Mouse (Mus musculus) thymus, adult 2 months (tissue): ENCODE data around the gene Chdh. TPM values are rescaled to one million over a fixed set of nuclear protein-coding genes. Genes with fewer than 3 reads are reported as not detected.
A peak's percentile ranks its signal among the peaks of the same experiment; 100 is the strongest.

Source experiments
- DNase-seq: peaks from one replicate; pipeline ENCODE4 v3.0.0; 2021
- H3K27ac ChIP-seq: fragments of 200-500 bp; 2 replicates; pipeline ENCODE4 v1.5.1; 2012; ENCODE audit warnings: low read length, control low read depth; ENCODE audit not compliant: control insufficient read depth, insufficient read depth
- H3K27me3 ChIP-seq: fragments of 200-500 bp; 2 replicates; pipeline ENCODE4 v1.6.1; 2012; ENCODE audit warnings: mild to moderate bottlenecking, low read length, moderate library complexity, mixed read lengths; ENCODE audit not compliant: control insufficient read depth, insufficient read depth
- H3K36me3 ChIP-seq: fragments of 200-500 bp; 2 replicates; pipeline ENCODE4 v1.6.1; 2012; ENCODE audit warnings: mild to moderate bottlenecking, low read length, moderate library complexity; ENCODE audit not compliant: control insufficient read depth, insufficient read depth
- H3K4me1 ChIP-seq: fragments of 200-500 bp; replicated peaks from 2 replicates; pipeline ENCODE4 v1.6.1; 2012; ENCODE audit warnings: low read length; ENCODE audit not compliant: control insufficient read depth, insufficient read depth
- H3K4me3 ChIP-seq: fragments of 200-500 bp; 2 replicates; pipeline ENCODE4 v1.5.1; 2012; ENCODE audit warnings: mild to moderate bottlenecking, low read length, control low read depth, moderate library complexity; ENCODE audit not compliant: control insufficient read depth, insufficient read depth
- CTCF ChIP-seq: fragments of 200-500 bp; IDR thresholded peaks from 2 replicates; pipeline ENCODE4 v1.5.1; 2012; ENCODE audit warnings: mild to moderate bottlenecking, control low read depth, low read length, moderate library complexity, borderline replicate concordance; ENCODE audit not compliant: control insufficient read depth, poor library complexity, insufficient read depth; ENCODE audit errors: extremely low read depth
- POLR2A ChIP-seq: fragments of 200-500 bp; IDR thresholded peaks from 2 replicates; pipeline ENCODE4 v1.6.1; 2012; ENCODE audit warnings: mild to moderate bottlenecking, low read length, control low read depth, moderate library complexity; ENCODE audit not compliant: control insufficient read depth, poor library complexity, insufficient read depth; ENCODE audit errors: extremely low read depth
- WGBS: fragments of 180-500 bp; shearing (Covaris S2); methylation state at CpG from one replicate; pipeline ENCODE4 v1.1.7; 2018; 5-methylcytosine and 5-hydroxymethylcytosine counted together
- polyA plus RNA-seq: library from polyadenylated mRNA; depleted of rRNA; stranded (reverse); fragments of >200 nt; gene quantifications from 2 replicates; pipeline ENCODE4 v1.2.3, GENCODE M21; 2012

The Chdh gene
- polyA plus RNA-seq, 1 experiment = 51.3 TPM

DNA sequence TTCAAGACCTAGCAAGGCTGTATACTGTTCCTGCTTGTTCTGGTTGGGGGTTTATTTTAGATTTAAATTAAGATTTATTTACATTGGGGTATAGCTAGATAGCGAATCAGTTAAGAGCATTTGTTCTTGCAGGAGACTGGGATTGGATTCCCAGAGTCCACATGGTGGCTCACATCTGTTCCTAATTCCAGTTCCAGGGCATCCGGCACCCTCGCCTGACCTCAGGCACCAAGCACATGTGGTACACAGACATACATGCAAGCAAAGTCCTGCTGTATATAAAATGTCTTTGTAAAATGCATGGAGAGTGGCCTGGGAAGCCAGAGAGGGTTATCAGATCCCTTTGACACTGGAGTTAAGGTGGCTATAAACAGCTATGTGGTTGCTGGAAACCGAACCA, 13.8 kb upstream of the Chdh start:
- Histone ChIP-seq H3K4me1 (peaks cover 20% of the 10 kb centered on the region; the same call in 1 of the 2 replicates), H3K36me3 (peaks cover 67% of the 10 kb centered on the region), H3K4me3 (no peak overlapping the region), H3K27ac (no peak overlapping the region), H3K27me3 (no peaks in the 10 kb centered on the region)
- TF ChIP-seq CTCF (no peak), POLR2A (no peak)
- WGBS = 96% methylated on average over 4 of the region's 4 CpGs
- no peak for DNase-seq

- no peaks in the 10 kb centered on the region for H3K27me3 ChIP-seq
- DNase-seq = no peak
- TF ChIP-seq POLR2A (no peak), CTCF (no peak)
- no peak overlapping the region for H3K27ac ChIP-seq
- no peak overlapping the region for H3K4me3 ChIP-seq
- peaks cover 55% of the 10 kb centered on the region for H3K36me3 ChIP-seq
- H3K4me1 ChIP-seq = peaks cover 20% of the 10 kb centered on the region; the same call in 1 of the 2 replicates
- 97% methylated on average over 11 of the region's 11 CpGs for WGBS
Observed at GRCm38 (mm10) chr14:29996000-29996751, 12.6 kb upstream of the Chdh start.

GRCm38 (mm10) chr14:29997345-29997744, 11.5 kb upstream of the Chdh start:
- Histone ChIP-seq H3K36me3 (peaks cover 46% of the 10 kb centered on the region), H3K27me3 (no peaks in the 10 kb centered on the region), H3K4me1 (peaks cover 20% of the 10 kb centered on the region; the same call in 1 of the 2 replicates), H3K27ac (no peak overlapping the region), H3K4me3 (no peak overlapping the region)
- DNase-seq = no peak
- TF ChIP-seq CTCF (no peak), POLR2A (no peak)

DNA sequence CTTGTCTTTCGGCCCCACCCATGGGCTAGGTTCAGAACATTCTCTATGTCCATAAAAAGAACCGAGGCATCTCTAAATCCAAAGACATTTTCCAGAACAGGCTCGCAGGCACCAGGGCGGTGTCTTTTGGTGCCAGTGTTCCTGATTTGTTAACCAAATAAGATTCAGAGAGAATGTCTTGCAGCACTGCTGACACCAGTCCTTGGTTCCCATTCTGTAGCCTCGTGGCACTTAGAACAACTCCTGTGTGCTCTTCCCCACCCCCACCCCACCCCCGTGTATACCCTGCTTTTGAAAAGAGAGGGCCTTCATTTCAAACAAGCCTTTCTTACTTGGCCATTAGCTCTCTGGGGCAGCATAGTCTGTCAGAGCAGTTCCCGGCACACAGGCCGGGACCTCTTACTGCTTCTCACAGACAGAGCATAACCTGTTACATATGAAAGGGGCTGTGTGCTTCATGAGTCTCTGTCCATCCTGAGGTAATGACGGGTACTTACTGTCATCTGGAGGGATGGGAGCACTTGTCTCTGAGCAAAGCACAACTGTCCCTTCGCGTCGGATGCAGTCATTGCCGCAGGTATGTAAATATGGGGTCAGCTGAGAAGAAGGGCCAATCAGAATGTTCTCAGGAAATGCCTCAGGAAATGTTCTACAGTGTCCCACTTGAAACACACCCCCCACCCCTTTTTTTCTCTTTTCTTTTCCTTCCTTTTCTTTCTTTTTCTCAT, 9.9 kb upstream of the Chdh start:
- H3K4me3 ChIP-seq = no peak overlapping the region
- WGBS = 90% methylated on average over 13 of the region's 13 CpGs
- H3K36me3 ChIP-seq = peaks cover 31% of the 10 kb centered on the region
- no peak for DNase-seq
- TF ChIP-seq CTCF (no peak), POLR2A (no peak)
- H3K4me1 ChIP-seq = peaks cover 20% of the 10 kb centered on the region; the same call in 1 of the 2 replicates
- no peak overlapping the region for H3K27ac ChIP-seq
- no peaks in the 10 kb centered on the region for H3K27me3 ChIP-seq

DNA sequence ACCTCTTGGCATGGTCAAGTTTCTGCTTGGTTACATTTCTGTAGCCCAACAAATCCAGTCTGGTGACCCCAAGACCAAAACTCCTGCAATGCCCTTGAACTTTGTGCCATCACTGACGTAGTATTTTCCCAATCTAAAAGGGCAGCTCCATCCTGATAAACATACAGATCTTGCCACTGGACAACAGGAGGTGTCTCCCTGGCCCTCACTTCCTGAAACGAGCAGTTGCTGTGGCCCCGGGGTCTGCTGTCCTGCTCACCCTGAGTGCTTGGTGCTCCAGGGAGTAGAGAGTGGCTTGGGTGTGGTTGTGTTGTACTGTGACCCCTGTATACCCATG, 9.4 kb upstream of the Chdh start:
- no peak for TF ChIP-seq POLR2A
- TF ChIP-seq CTCF = no peak
- Histone ChIP-seq H3K36me3 (peaks cover 25% of the 10 kb centered on the region), H3K27ac (no peak overlapping the region), H3K4me1 (peaks cover 20% of the 10 kb centered on the region; the same call in 1 of the 2 replicates), H3K27me3 (no peaks in the 10 kb centered on the region), H3K4me3 (no peak overlapping the region)
- DNase-seq = no peak
- 87% methylated on average over 3 of the region's 3 CpGs for WGBS

- no peak for TF ChIP-seq CTCF
- TF ChIP-seq POLR2A = peak; percentile 34; the same call in 1 of the 2 replicates
- H3K27ac ChIP-seq = peak overlapping the region; percentile 87
- peak; percentile 45 for DNase-seq
- no peaks in the 10 kb centered on the region for H3K36me3 ChIP-seq
- peak overlapping the region; percentile 64 for H3K4me3 ChIP-seq
- no peaks in the 10 kb centered on the region for H3K27me3 ChIP-seq
- H3K4me1 ChIP-seq = peaks cover 74% of the 10 kb centered on the region
- 10% methylated on average over 10 of the region's 10 CpGs for WGBS
Observed at GRCm38 (mm10) chr14:30009864-30010560, 1.2 kb downstream of the Chdh start.
